Mouse (Mus musculus): ENCODE measurements around the gene Fgfr2. TPM values are rescaled to one million over a fixed set of nuclear protein-coding genes. Genes with fewer than 3 reads are reported as not detected.

Gene Fgfr2
- polyA plus RNA-seq, 1 experiment from 2014 or later: 34.1 TPM

GRCm38 (mm10) chr7:131651921-131652694 lies 1471.0 kb downstream of the Fgfr2 start:
- Histone ChIP-seq H3K4me2 (no peak overlapping the region), H3K9me3 (replicated peaks) (no peaks in the 10 kb centered on the region), H3K4me3 (no peak overlapping the region), H3K9ac (no peak overlapping the region), H3K4me1 (replicated peaks) (no peaks in the 10 kb centered on the region), H3K27ac (ENCODE audit: poor library complexity, severe bottlenecking) (no peak overlapping the region), H3K36me3 (no peaks in the 10 kb centered on the region), H3K27me3 (replicated peaks) (peaks cover 14% of the 10 kb centered on the region; the same call in 1 of the 2 replicates)
- WGBS: 78% methylated on average over 12 of the region's 12 CpGs
- ATAC-seq (ENCODE audit: insufficient number of reproducible peaks, low FRiP score): no peak

- H3K36me3 ChIP-seq: no peaks in the 10 kb centered on the region
- H3K27ac ChIP-seq (ENCODE audit: poor library complexity, severe bottlenecking): no peak overlapping the region
- H3K4me2 ChIP-seq: no peak overlapping the region
- peaks cover 30% of the 10 kb centered on the region for H3K27me3 ChIP-seq (replicated peaks)
- ATAC-seq (ENCODE audit: insufficient number of reproducible peaks, low FRiP score): no peak
- no peaks in the 10 kb centered on the region; the same call in 1 of the 2 replicates for H3K9me3 ChIP-seq (replicated peaks)
- H3K4me1 ChIP-seq (replicated peaks): no peaks in the 10 kb centered on the region
- no peak overlapping the region for H3K9ac ChIP-seq
- 54% methylated on average over 2 of the region's 2 CpGs for WGBS
- no peak overlapping the region for H3K4me3 ChIP-seq
Measured at GRCm38 (mm10) chr7:131650277-131650676, 1472.9 kb downstream of the Fgfr2 start.

DNA sequence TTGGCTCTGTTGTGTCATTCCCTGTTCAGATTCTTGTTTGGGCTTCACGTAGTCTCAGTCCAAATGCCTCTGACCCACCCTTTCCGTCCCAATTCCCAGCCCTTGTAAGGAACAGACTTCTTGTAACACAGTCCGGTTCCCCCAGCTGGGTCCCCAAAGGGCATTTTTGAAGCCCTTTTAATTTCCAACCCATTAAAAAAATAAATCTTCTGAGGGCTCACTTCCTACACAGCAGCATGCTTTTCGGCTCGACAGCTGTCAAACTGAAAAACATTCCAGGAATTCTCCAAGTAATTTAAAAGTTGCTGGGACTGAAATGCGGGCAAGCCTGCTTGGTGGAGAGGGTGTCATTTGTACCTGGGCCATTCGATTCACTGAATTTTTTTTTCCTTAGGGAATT lies 1474.9 kb downstream of the Fgfr2 start:
- H3K36me3 ChIP-seq: no peaks in the 10 kb centered on the region
- peaks cover 46% of the 10 kb centered on the region for H3K27me3 ChIP-seq (replicated peaks)

GRCm38 (mm10) chr7:131647583-131647982 lies 1475.6 kb downstream of the Fgfr2 start:
- H3K27ac ChIP-seq (ENCODE audit: poor library complexity, severe bottlenecking): no peak overlapping the region
- H3K9me3 ChIP-seq (replicated peaks): no peaks in the 10 kb centered on the region; the same call in 1 of the 2 replicates
- H3K4me3 ChIP-seq: no peak overlapping the region
- H3K4me1 ChIP-seq (replicated peaks): no peaks in the 10 kb centered on the region
- H3K36me3 ChIP-seq: no peaks in the 10 kb centered on the region
- H3K9ac ChIP-seq: no peak overlapping the region
- H3K27me3 ChIP-seq (replicated peaks): peaks cover 49% of the 10 kb centered on the region
- no peak for ATAC-seq (ENCODE audit: insufficient number of reproducible peaks, low FRiP score)
- WGBS: 43% methylated on average over 3 of the region's 3 CpGs
- H3K4me2 ChIP-seq: no peak overlapping the region

More for the DNA sequence above, 1474.9 kb downstream of the Fgfr2 start:
- no peaks in the 10 kb centered on the region; the same call in 1 of the 2 replicates for H3K9me3 ChIP-seq (replicated peaks)
- WGBS: 40% methylated on average over 7 of the region's 7 CpGs
- H3K4me3 ChIP-seq: no peak overlapping the region
- ATAC-seq (ENCODE audit: insufficient number of reproducible peaks, low FRiP score): no peak
- H3K4me2 ChIP-seq: no peak overlapping the region
- H3K27ac ChIP-seq (ENCODE audit: poor library complexity, severe bottlenecking): no peak overlapping the region
- H3K4me1 ChIP-seq (replicated peaks): no peaks in the 10 kb centered on the region
- no peak overlapping the region for H3K9ac ChIP-seq

DNA sequence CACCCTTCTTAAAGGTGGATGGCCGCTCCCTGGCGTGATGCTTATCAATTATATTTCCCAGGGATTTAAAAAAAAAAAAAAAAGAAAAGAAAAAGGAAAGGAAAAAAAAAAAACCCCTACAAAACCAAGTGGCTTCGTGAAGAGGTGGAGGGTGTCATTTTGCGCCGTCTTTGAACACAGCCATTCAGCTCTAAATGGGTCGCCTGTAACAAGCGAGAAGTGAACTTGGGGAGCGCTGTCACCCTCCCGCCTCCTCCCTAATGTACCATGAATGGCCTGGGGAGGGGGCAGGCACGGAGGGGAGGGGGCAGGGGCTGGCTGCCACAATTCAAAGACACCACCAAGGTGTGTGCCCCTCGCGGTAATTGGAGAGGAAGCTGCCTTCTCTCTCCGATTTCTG lies 1478.6 kb downstream of the Fgfr2 start:
- no peak for ATAC-seq (ENCODE audit: insufficient number of reproducible peaks, low FRiP score)
- Histone ChIP-seq H3K27me3 (replicated peaks) (peaks cover 71% of the 10 kb centered on the region), H3K4me1 (replicated peaks) (no peaks in the 10 kb centered on the region), H3K4me2 (no peak overlapping the region), H3K9me3 (replicated peaks) (no peaks in the 10 kb centered on the region; the same call in 1 of the 2 replicates), H3K4me3 (no peak overlapping the region), H3K27ac (ENCODE audit: poor library complexity, severe bottlenecking) (no peak overlapping the region), H3K9ac (no peak overlapping the region), H3K36me3 (no peaks in the 10 kb centered on the region)
- 3% methylated on average over 13 of the region's 13 CpGs for WGBS

- Histone ChIP-seq H3K27me3 (replicated peaks) (peaks cover 71% of the 10 kb centered on the region), H3K9me3 (replicated peaks) (no peaks in the 10 kb centered on the region; the same call in 1 of the 2 replicates), H3K4me1 (replicated peaks) (no peaks in the 10 kb centered on the region), H3K9ac (no peak overlapping the region), H3K4me3 (peak overlapping the region; percentile 17), H3K4me2 (peak overlapping the region; percentile 27; the same call in 1 of the 2 replicates), H3K36me3 (no peaks in the 10 kb centered on the region), H3K27ac (ENCODE audit: poor library complexity, severe bottlenecking) (no peak overlapping the region)
- ATAC-seq (ENCODE audit: insufficient number of reproducible peaks, low FRiP score): no peak
- WGBS: 3% methylated on average over 16 of the region's 16 CpGs
Measured at GRCm38 (mm10) chr7:131644051-131644450, 1479.1 kb downstream of the Fgfr2 start.

- Histone ChIP-seq H3K27me3 (replicated peaks) (peaks cover 72% of the 10 kb centered on the region), H3K4me1 (replicated peaks) (no peaks in the 10 kb centered on the region), H3K36me3 (no peaks in the 10 kb centered on the region), H3K4me3 (no peak overlapping the region), H3K4me2 (no peak overlapping the region), H3K9me3 (replicated peaks) (no peaks in the 10 kb centered on the region; the same call in 1 of the 2 replicates), H3K9ac (no peak overlapping the region), H3K27ac (ENCODE audit: poor library complexity, severe bottlenecking) (no peak overlapping the region)
- ATAC-seq (ENCODE audit: insufficient number of reproducible peaks, low FRiP score): no peak
- WGBS: 35% methylated on average over 13 of the region's 13 CpGs
Measured at GRCm38 (mm10) chr7:131643341-131643840, 1479.8 kb downstream of the Fgfr2 start.

DNA sequence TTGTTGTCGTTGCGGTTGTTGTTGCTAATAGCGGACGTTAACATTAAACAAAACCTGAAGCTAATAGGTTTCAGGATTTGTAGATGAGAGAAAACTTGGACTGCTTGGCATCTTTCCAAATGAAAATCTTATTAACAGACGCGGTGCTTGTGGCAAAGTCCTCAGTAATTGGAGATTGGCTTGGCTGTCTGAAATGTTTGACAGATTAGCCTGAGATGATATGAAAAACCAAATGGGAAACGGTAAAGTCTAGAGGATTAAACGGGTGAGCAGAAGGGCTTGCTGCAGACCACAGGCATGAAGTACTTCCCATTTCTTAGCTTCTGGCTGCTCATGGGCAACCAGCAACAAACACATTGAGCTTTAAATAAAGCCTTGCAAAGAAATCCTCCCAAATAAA lies 1493.6 kb downstream of the Fgfr2 start:
- no peak overlapping the region for H3K4me3 ChIP-seq
- H3K9ac ChIP-seq: no peak overlapping the region
- H3K9me3 ChIP-seq (replicated peaks): no peaks in the 10 kb centered on the region
- WGBS: 78% methylated on average over 8 of the region's 8 CpGs
- no peak for ATAC-seq (ENCODE audit: insufficient number of reproducible peaks, low FRiP score)
- H3K36me3 ChIP-seq: no peaks in the 10 kb centered on the region
- no peak overlapping the region for H3K27ac ChIP-seq (ENCODE audit: poor library complexity, severe bottlenecking)
- H3K4me1 ChIP-seq (replicated peaks): no peaks in the 10 kb centered on the region
- H3K4me2 ChIP-seq: no peak overlapping the region
- H3K27me3 ChIP-seq (replicated peaks): 0 out of 2 replicates have a peak, but pooled peaks cover 4% of the 10 kb centered on the region

- Histone ChIP-seq H3K9me3 (replicated peaks) (no peaks in the 10 kb centered on the region), H3K27me3 (replicated peaks) (0 out of 2 replicates have a peak, but pooled peaks cover 4% of the 10 kb centered on the region), H3K4me2 (no peak overlapping the region), H3K4me1 (replicated peaks) (no peaks in the 10 kb centered on the region), H3K27ac (ENCODE audit: poor library complexity, severe bottlenecking) (no peak overlapping the region), H3K36me3 (no peaks in the 10 kb centered on the region), H3K4me3 (no peak overlapping the region), H3K9ac (no peak overlapping the region)
- 85% methylated on average over 13 of the region's 13 CpGs for WGBS
- no peak for ATAC-seq (ENCODE audit: insufficient number of reproducible peaks, low FRiP score)
Measured at GRCm38 (mm10) chr7:131628846-131629391, 1494.2 kb downstream of the Fgfr2 start.

- H3K4me1 ChIP-seq (replicated peaks): no peaks in the 10 kb centered on the region
- H3K9me3 ChIP-seq (replicated peaks): no peaks in the 10 kb centered on the region
- 85% methylated on average over 17 of the region's 17 CpGs for WGBS
- no peaks in the 10 kb centered on the region for H3K36me3 ChIP-seq
- H3K4me3 ChIP-seq: no peak overlapping the region
- H3K27me3 ChIP-seq (replicated peaks): 0 out of 2 replicates have a peak, but pooled peaks cover 4% of the 10 kb centered on the region
- no peak for ATAC-seq (ENCODE audit: insufficient number of reproducible peaks, low FRiP score)
- H3K27ac ChIP-seq (ENCODE audit: poor library complexity, severe bottlenecking): no peak overlapping the region
- H3K9ac ChIP-seq: no peak overlapping the region
- no peak overlapping the region for H3K4me2 ChIP-seq
Measured at GRCm38 (mm10) chr7:131628356-131628755, 1494.8 kb downstream of the Fgfr2 start.

DNA sequence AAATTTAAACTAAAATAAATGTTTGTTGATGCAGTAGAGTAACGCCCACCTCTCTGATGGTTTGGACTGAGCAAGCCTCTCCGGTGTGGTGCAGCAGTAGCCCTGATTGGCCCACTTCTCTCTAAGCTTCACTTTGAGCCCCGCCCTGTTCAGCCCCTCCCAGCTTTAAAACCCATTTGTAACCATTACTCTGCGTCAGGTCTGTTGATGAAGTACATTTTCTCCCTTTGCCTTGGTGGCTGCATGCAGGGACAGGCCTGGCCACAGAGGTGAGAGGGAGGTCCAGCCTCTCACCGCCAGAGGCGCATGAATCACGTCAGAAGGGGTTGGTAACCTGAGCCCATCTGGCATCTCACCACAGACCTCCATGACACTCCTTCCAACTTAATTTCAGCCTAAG lies 1513.5 kb downstream of the Fgfr2 start:
- Histone ChIP-seq H3K27ac (ENCODE audit: poor library complexity, severe bottlenecking) (no peak overlapping the region), H3K36me3 (no peaks in the 10 kb centered on the region), H3K9ac (no peak overlapping the region), H3K9me3 (replicated peaks) (no peaks in the 10 kb centered on the region), H3K4me3 (no peak overlapping the region), H3K27me3 (replicated peaks) (no peaks in the 10 kb centered on the region), H3K4me1 (replicated peaks) (no peaks in the 10 kb centered on the region), H3K4me2 (no peak overlapping the region)
- 35% methylated on average over 7 of the region's 7 CpGs for WGBS
- ATAC-seq (ENCODE audit: insufficient number of reproducible peaks, low FRiP score): no peak
